Mouse (Mus musculus) left cerebral cortex, adult 8-10 months (tissue): ENCODE measurements around the gene Syt15. TPM values are rescaled to one million over a fixed set of nuclear protein-coding genes. Genes with fewer than 3 reads are reported as not detected.
"Not testable (repeated sequence)": the region's sequence is repeated elsewhere in the genome, so short reads cannot be mapped to it uniquely, and the experiment has no call there.

Experiments
- DNase-seq, 2 experiments: peaks; one replicate each; pipeline ENCODE4 v3.0.0; 2022; ENCODE audit warnings: low spot score in 2 of 2
- total RNA-seq, 4 experiments: library from RNA; stranded (reverse); gene quantifications; 2 replicates each; pipeline ENCODE4 v1.2.4; 2022

Gene Syt15
- total RNA-seq, 4 experiments from 2014 or later = 0.33 to 0.80 (median 0.52) TPM

GRCm38 (mm10) chr14:34227981-34228380, 8.6 kb downstream of the Syt15 start:
- DNase-seq = no peak

GRCm38 (mm10) chr14:34228830-34229506, 9.6 kb downstream of the Syt15 start:
- DNase-seq = no peak

DNA sequence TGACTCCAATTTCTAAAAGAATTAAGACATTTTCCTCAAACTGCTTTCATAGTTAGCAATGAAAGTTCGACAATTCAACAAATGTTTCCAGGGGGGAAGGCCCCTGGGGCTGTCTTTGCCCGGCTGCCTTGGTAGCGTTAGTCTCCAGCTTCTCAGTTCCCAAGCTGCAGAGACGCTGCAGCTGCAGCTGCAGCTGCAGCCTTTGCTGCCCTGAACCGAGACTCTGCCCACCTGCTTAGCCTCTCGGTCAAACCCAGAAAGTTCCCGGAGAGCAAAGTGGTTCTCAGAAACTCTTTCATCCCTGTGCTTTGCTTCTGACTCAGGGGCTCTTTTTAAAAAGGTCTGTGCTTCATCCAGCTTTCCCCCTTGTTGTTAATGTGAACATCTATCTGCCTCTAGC, 12.9 kb downstream of the Syt15 start:
- DNase-seq = no peak

DNA sequence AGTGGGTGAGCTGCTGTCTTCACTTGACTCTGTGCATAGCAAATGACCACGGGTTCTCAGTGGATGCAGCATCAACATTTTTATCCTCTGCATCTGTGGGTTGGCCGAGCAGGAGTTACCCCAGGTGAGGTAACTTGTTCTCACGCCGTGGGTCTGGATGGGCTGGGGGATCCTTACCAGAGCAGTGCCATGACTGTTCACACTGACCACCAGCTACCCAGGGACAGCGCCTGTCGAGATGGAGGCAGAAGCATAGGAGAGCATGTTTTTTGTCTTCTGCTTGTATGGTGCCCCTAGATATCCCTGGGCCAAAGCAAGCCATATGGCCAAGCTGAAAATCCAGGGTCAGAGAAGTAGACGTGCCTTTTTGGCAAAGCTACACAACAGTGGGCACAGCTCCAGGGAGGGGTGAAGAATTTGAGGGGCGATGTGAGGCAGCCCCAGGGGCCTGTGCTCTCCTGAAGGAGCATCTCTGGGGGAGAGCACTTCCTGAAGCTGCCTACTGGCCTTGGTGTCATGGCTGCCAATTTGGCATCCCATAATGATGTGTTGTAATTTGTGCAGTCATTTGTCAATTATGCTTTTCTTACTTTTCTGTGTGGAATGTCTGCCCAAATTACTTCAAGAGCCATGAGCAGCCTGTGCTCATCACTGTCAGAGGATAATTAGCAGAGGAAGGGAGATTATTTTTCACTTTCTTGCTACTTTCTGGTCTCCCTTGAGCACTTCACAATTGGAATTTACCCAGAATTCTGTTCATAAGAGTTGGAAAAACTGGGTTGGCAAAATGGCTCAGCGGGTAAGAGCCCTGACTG, 13.7 kb downstream of the Syt15 start:
- no peak for DNase-seq

DNA sequence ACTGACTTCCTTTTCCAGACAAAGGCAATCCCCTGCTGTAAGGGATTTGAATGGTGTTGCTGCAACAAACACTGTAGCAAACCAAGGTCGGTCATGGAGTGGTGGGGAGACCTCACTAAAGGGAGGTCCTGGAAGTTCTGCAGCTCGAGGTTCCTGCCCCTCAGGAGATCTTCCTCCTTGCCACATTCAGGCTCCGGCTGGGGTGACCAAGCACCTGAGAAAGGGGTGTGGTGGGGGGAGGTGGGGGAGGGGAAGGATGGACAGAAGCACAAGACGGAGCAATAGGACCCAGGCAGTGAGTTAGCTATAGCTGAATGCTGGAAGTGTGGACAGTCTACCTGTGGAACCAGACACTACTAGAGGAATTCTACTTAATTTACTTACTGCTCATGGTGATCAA, 14.5 kb downstream of the Syt15 start:
- no peak for DNase-seq

GRCm38 (mm10) chr14:34234630-34235380, 15.4 kb downstream of the Syt15 start:
- DNase-seq = peak in 1 of 2 experiments; percentile 33

- DNase-seq = no peak
These were observed 20.9 kb downstream of the Syt15 start for GRCm38 (mm10) chr14:34240263-34240662.

GRCm38 (mm10) chr14:34240676-34241075, 21.3 kb downstream of the Syt15 start:
- DNase-seq = no peak

DNA sequence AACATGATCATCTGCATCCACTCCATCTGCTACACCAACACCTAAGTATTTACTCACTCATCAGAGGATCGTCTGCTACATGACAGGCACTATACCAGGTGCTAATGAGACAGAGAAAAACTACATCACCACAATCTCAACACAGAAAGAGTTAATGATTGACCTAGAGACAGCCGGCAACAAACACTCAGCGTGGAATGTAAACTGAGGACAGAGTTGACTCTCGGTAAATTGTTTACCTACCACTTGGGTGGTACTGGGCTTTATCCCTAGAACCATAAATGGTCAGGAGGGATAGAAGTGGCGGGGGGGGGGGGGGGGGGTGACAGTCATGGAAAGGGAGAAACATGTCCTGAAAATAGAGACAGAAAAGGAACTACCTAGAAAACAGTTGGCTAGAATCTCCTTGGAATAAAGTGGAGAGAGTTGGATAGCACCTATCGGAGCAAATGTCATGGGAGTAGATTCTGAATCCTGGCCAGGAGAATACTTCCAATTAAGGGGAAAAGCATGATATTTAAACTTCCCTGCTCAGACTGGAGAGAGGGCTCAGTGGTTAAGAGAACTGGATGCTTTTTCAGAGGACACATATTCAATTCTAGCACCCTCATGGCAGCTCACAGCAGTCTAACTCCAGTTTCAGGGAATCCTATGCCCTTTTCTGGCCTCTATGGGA, 33.2 kb downstream of the Syt15 start:
- no peak for DNase-seq

GRCm38 (mm10) chr14:34253261-34253660, 33.9 kb downstream of the Syt15 start:
- DNase-seq = no peak

DNA sequence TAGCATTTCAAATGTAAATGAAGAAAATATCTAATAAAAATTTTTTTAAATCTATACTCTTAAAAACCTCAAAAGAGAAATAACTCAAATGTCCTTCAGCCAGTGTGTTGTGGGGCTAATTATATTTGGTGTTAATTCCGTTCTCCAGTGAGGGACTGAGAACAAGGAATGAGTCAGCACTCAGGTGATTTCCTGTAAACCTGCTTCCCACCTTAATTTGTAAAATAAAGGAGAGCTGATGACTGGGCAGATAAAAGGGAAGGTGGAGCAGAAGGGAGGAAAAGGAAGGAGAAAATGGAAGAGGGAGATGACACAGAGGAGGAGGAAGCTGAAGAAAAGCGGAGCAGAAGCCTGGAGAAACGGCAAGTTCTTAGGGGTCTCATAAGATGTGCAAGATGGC, 39.1 kb downstream of the Syt15 start:
- not testable (repeated sequence) for DNase-seq

- DNase-seq = no peak
These were observed 48.7 kb downstream of the Syt15 start for GRCm38 (mm10) chr14:34268046-34268445.

GRCm38 (mm10) chr14:34273280-34273679, 53.9 kb downstream of the Syt15 start:
- DNase-seq = no peak

GRCm38 (mm10) chr14:34274141-34274540, 54.7 kb downstream of the Syt15 start:
- DNase-seq = no peak

GRCm38 (mm10) chr14:34275225-34275624, 55.8 kb downstream of the Syt15 start:
- DNase-seq = no peak

GRCm38 (mm10) chr14:34279726-34280125, 60.3 kb downstream of the Syt15 start:
- no peak for DNase-seq

Other genes with a start within 250 kb of the Syt15 start
- gene Zfp488, start 240.8 kb upstream of the Syt15 start, total RNA-seq = 1 to 10 TPM; 3.4 to 4.6 (median 4.2) TPM
- not detected for gene Gm30083, start 204.4 kb upstream of the Syt15 start, total RNA-seq
- not detected for gene Gm5460, start 202.8 kb upstream of the Syt15 start, total RNA-seq
- gene Antxrl, start 166.9 kb upstream of the Syt15 start, total RNA-seq = not detected
- gene Anxa8, start 133.6 kb upstream of the Syt15 start, total RNA-seq = under 1 TPM; 0.60 to 0.96 (median 0.72) TPM
- not detected for gene A630023A22Rik, start 116.8 kb upstream of the Syt15 start, total RNA-seq
- gene Npy4r, start 67.1 kb upstream of the Syt15 start, total RNA-seq = not detected
- 1 to 10 TPM; 2.9 to 3.5 (median 3.2) TPM for gene Gprin2, start 17.9 kb upstream of the Syt15 start, total RNA-seq
- 10 to 100 TPM; 10.9 to 16.4 (median 12.1) TPM for gene Shld2, start 90.9 kb downstream of the Syt15 start, total RNA-seq
- 100 to 1,000 TPM; 281 to 334 (median 318) TPM for gene Glud1, start 91.1 kb downstream of the Syt15 start, total RNA-seq
- gene Fam25c, start 135.8 kb downstream of the Syt15 start, total RNA-seq = 1 to 10 TPM in 1 of 4 experiments, not detected in 3; 1.3 TPM
- gene Sncg, start 155.2 kb downstream of the Syt15 start, total RNA-seq = 1 to 10 TPM; 5.4 to 7.2 (median 6.0) TPM
- gene Mmrn2, start 155.9 kb downstream of the Syt15 start, total RNA-seq = 1 to 10 TPM; 4.9 to 7.3 (median 5.8) TPM